Mouse (Mus musculus): Measurements from ENCODE around the gene Sorbs2. TPM values are rescaled to one million over a fixed set of nuclear protein-coding genes. Genes with fewer than 3 reads are reported as not detected.

The Sorbs2 gene
- polyA plus RNA-seq, 1 experiment from 2014 or later, result 31.8 TPM

GRCm38 (mm10) chr8:45734071-45734470 is 226.5 kb downstream of the Sorbs2 start:
- Histone ChIP-seq H3K4me3 (no peak overlapping the region), H3K4me1 (peaks cover 5% of the 10 kb centered on the region; the same call in 1 of the 2 replicates), H3K27me3 (no peaks in the 10 kb centered on the region), H3K9ac (no peak overlapping the region), H3K4me2 (replicated peaks) (no peak overlapping the region), H3K9me3 (no peaks in the 10 kb centered on the region), H3K36me3 (no peaks in the 10 kb centered on the region), H3K27ac (no peak overlapping the region)
- 74% methylated on average over 8 of the region's 8 CpGs for WGBS
- ATAC-seq (ENCODE audit: insufficient number of reproducible peaks, insufficient read depth, low FRiP score, low TSS enrichment), result no peak

DNA sequence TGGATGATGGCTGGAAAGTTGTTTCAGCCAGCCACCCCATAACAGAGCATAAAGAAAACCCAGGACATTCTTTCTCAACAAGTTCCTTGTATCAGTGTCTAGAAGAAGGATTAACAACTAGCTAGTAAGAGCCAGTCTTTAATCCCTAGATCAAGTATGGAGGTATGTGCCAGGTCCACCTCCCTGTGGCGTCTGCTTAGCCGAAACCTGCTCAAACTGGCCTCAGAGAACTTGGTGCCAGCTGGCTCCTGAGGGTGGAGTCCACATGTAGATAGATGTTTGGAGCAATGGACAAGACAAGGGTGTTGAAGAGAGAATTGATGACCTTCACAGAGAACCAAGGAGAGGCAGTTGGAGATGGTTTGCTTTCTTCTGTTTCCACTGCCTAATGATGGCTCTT is 229.7 kb downstream of the Sorbs2 start:
- Histone ChIP-seq H3K9ac (no peak overlapping the region), H3K9me3 (no peaks in the 10 kb centered on the region), H3K36me3 (no peaks in the 10 kb centered on the region), H3K4me1 (no peaks in the 10 kb centered on the region), H3K27me3 (no peaks in the 10 kb centered on the region), H3K4me2 (replicated peaks) (no peak overlapping the region), H3K27ac (no peak overlapping the region), H3K4me3 (no peak overlapping the region)
- 85% methylated on average over 2 of the region's 2 CpGs for WGBS
- ATAC-seq (ENCODE audit: insufficient number of reproducible peaks, insufficient read depth, low FRiP score, low TSS enrichment), result no peak

DNA sequence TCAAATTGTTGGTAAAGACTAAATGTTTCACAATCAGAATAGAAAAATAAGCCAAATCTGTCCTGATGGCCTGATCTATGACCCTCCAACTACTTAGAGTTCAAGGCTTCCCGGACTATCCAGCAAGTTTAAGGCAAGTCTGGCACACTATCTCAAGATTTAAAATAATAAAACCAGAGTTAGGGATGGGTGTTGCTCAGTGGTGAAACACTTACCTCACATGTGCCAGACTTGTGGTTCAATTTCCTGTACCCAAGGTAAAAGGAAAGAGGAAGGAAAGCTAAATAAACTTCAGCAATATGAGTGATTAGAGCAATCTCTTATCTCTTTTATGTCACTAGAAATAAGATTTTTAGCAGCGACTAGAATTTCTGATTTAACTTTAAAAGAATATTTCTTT is 235.7 kb downstream of the Sorbs2 start:
- Histone ChIP-seq H3K27ac (no peak overlapping the region), H3K4me3 (no peak overlapping the region), H3K4me2 (replicated peaks) (no peak overlapping the region), H3K27me3 (no peaks in the 10 kb centered on the region), H3K36me3 (no peaks in the 10 kb centered on the region), H3K4me1 (no peaks in the 10 kb centered on the region), H3K9me3 (no peaks in the 10 kb centered on the region), H3K9ac (no peak overlapping the region)
- no peak for ATAC-seq (ENCODE audit: insufficient number of reproducible peaks, insufficient read depth, low FRiP score, low TSS enrichment)
- 84% methylated on average over 2 of the region's 2 CpGs for WGBS

- ATAC-seq (ENCODE audit: insufficient number of reproducible peaks, insufficient read depth, low FRiP score, low TSS enrichment), result no peak
- Histone ChIP-seq H3K36me3 (no peaks in the 10 kb centered on the region), H3K4me3 (no peak overlapping the region), H3K9ac (no peak overlapping the region), H3K4me1 (no peaks in the 10 kb centered on the region), H3K27ac (no peak overlapping the region), H3K4me2 (replicated peaks) (no peak overlapping the region), H3K9me3 (no peaks in the 10 kb centered on the region), H3K27me3 (no peaks in the 10 kb centered on the region)
Observed at GRCm38 (mm10) chr8:45743739-45744138, 236.2 kb downstream of the Sorbs2 start.

DNA sequence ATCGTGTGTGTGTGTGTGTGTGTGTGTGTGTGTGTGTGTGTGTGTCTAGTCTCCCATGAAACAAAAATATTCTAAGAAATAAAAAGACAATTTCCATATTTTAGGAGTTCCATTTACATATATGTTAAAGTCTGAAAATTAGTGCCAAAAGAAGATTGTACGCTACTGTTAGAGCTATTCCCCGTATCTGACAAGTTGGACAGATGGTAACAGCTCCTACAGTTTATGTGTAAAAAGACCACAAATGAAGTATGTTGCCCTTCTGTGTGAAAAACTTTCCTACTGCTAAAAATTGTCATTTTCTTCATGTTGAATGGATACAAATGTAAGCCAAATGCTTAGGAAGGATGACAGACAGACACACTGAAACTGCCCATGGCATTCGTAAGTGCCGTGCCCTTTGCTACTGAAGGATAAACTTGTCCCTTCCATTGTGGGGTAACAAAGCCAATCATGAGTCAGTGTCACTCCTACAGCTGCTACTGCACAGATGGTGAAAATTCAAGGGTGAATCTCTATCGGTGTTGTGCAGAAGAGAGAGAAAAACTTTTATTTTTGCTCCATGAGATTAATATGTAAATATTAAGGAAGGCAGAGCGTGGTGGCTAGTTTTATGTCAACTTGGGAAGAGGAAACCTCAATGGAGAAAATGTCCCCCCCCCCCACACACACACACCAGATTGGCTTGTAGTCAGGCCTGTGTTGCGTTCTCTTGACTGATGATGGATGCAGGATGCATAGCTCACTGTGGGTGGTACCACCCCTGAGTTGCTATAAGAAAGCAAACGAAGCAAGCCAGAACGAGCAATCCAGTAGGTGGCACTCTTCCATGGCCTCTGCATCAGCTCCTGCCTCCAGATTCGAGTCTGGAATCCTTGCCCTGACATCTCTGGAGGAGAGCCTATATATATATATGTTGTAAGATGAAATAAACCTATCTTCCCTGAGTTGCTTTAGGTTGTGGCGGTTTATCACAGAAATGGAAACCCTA is 244.2 kb downstream of the Sorbs2 start:
- WGBS, result 65% methylated on average over 12 of the region's 12 CpGs
- H3K27ac ChIP-seq, result no peak overlapping the region
- H3K4me1 ChIP-seq, result no peaks in the 10 kb centered on the region
- H3K4me2 ChIP-seq (replicated peaks), result no peak overlapping the region
- H3K27me3 ChIP-seq, result no peaks in the 10 kb centered on the region
- H3K4me3 ChIP-seq, result no peak overlapping the region
- no peak overlapping the region for H3K9ac ChIP-seq
- ATAC-seq (ENCODE audit: insufficient number of reproducible peaks, insufficient read depth, low FRiP score, low TSS enrichment), result no peak
- no peaks in the 10 kb centered on the region for H3K9me3 ChIP-seq
- H3K36me3 ChIP-seq, result no peaks in the 10 kb centered on the region

DNA sequence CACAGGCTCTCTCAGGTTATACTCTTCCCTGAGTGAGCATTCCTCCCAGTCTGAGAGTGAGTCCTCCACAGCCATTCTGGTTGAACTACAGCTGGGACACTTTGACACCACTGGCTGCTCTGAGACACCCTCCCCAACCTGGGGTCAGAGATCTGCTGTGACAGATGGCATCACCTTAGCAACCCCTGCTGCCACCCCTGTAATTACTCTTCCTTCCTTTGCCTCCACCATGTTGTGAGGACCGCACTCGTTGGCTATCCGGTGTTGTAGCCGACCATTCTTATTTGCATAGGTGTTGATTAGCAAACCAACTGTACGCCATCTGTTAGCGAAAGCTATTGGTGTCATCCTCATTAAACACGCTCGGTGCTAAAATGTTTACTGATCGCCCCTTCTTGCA is 247.9 kb downstream of the Sorbs2 start:
- Histone ChIP-seq H3K36me3 (no peaks in the 10 kb centered on the region), H3K4me2 (replicated peaks) (no peak overlapping the region), H3K27ac (no peak overlapping the region), H3K4me1 (no peaks in the 10 kb centered on the region), H3K4me3 (no peak overlapping the region), H3K27me3 (no peaks in the 10 kb centered on the region), H3K9ac (no peak overlapping the region), H3K9me3 (no peaks in the 10 kb centered on the region)
- ATAC-seq (ENCODE audit: insufficient number of reproducible peaks, insufficient read depth, low FRiP score, low TSS enrichment), result no peak
- WGBS, result 87% methylated on average over 9 of the region's 9 CpGs

DNA sequence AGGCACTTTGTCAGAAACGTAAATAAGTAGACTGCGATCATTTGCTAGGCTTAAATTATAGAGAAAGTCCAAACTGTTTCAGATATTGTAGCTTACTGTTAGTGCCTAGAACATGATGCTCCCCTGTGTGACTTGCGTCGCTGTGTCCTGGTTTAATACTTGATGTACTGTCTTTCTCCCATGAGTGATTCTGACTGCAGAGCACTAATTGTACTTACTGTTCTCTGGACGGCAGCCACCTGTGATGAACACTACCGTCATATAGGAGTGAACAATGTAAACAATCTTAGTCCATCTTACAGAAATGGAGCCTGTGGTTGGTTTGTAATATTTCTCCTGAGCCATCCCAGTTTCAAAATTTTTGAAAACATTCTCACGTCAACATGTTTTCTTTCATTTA is 248.4 kb downstream of the Sorbs2 start:
- no peak for ATAC-seq (ENCODE audit: insufficient number of reproducible peaks, insufficient read depth, low FRiP score, low TSS enrichment)
- no peaks in the 10 kb centered on the region for H3K27me3 ChIP-seq
- no peak overlapping the region for H3K27ac ChIP-seq
- no peaks in the 10 kb centered on the region for H3K36me3 ChIP-seq
- H3K9ac ChIP-seq, result no peak overlapping the region
- 87% methylated on average over 7 of the region's 7 CpGs for WGBS
- no peak overlapping the region for H3K4me2 ChIP-seq (replicated peaks)
- H3K9me3 ChIP-seq, result no peaks in the 10 kb centered on the region
- no peaks in the 10 kb centered on the region for H3K4me1 ChIP-seq
- no peak overlapping the region for H3K4me3 ChIP-seq

- Histone ChIP-seq H3K9ac (no peak overlapping the region), H3K27ac (no peak overlapping the region), H3K4me1 (no peaks in the 10 kb centered on the region), H3K9me3 (no peaks in the 10 kb centered on the region), H3K36me3 (no peaks in the 10 kb centered on the region), H3K27me3 (no peaks in the 10 kb centered on the region), H3K4me2 (replicated peaks) (no peak overlapping the region), H3K4me3 (no peak overlapping the region)
- WGBS, result 85% methylated on average over 9 of the region's 9 CpGs
- no peak for ATAC-seq (ENCODE audit: insufficient number of reproducible peaks, insufficient read depth, low FRiP score, low TSS enrichment)
Observed at GRCm38 (mm10) chr8:45760622-45761021, 253.0 kb downstream of the Sorbs2 start.

GRCm38 (mm10) chr8:45761053-45761452 is 253.5 kb downstream of the Sorbs2 start:
- no peak overlapping the region for H3K27ac ChIP-seq
- H3K36me3 ChIP-seq, result no peaks in the 10 kb centered on the region
- 85% methylated on average over 1 of the region's 1 CpGs for WGBS
- H3K9me3 ChIP-seq, result no peaks in the 10 kb centered on the region
- H3K4me2 ChIP-seq (replicated peaks), result no peak overlapping the region
- no peak for ATAC-seq (ENCODE audit: insufficient number of reproducible peaks, insufficient read depth, low FRiP score, low TSS enrichment)
- H3K4me3 ChIP-seq, result no peak overlapping the region
- no peaks in the 10 kb centered on the region for H3K27me3 ChIP-seq
- H3K4me1 ChIP-seq, result no peaks in the 10 kb centered on the region
- H3K9ac ChIP-seq, result no peak overlapping the region

GRCm38 (mm10) chr8:45762982-45763689 is 255.5 kb downstream of the Sorbs2 start:
- no peaks in the 10 kb centered on the region for H3K4me1 ChIP-seq
- WGBS, result 75% methylated on average over 15 of the region's 15 CpGs
- H3K4me3 ChIP-seq, result no peak overlapping the region
- no peaks in the 10 kb centered on the region for H3K36me3 ChIP-seq
- ATAC-seq (ENCODE audit: insufficient number of reproducible peaks, insufficient read depth, low FRiP score, low TSS enrichment), result no peak
- no peaks in the 10 kb centered on the region for H3K9me3 ChIP-seq
- no peak overlapping the region for H3K27ac ChIP-seq
- 0 out of 2 replicates have a peak, but pooled peaks cover 3% of the 10 kb centered on the region for H3K27me3 ChIP-seq
- H3K4me2 ChIP-seq (replicated peaks), result no peak overlapping the region
- no peak overlapping the region for H3K9ac ChIP-seq

DNA sequence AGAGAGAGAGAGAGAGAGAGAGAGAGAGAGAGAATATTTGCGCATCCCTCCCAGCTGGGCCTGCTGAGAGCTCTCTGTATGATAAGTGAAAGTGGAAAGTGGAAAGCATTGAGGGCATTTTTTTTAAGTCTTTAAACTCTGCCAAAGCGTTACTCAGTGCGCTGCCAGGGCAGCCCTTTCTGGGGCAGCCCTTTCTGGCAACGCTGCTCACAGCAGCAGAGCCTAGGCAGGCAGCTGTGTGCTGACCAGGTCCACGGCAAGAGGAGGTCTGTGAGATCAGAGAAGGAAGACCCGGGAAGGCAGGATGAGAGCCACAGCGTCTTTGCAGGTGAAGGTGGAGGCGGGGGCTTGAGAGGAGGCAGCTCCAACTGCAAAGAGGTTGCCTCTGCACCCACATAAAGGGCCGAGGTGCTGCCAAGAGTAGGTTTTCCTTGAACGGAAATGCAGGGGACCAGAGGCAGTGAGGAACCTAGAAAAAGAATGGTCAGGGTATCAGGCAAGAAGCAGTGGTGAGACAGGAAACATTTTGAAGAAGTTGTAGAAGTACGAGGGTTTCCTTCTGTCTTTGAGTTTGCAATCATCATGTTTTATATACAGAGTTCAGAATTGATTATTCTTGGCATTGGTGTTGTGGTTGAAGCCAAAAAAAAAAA is 256.2 kb downstream of the Sorbs2 start:
- WGBS, result 52% methylated on average over 11 of the region's 11 CpGs
- no peaks in the 10 kb centered on the region for H3K36me3 ChIP-seq
- ATAC-seq (ENCODE audit: insufficient number of reproducible peaks, insufficient read depth, low FRiP score, low TSS enrichment), result no peak
- H3K4me3 ChIP-seq, result no peak overlapping the region
- no peak overlapping the region for H3K4me2 ChIP-seq (replicated peaks)
- H3K27ac ChIP-seq, result no peak overlapping the region
- 0 out of 2 replicates have a peak, but pooled peaks cover 3% of the 10 kb centered on the region for H3K27me3 ChIP-seq
- no peaks in the 10 kb centered on the region for H3K9me3 ChIP-seq
- no peaks in the 10 kb centered on the region for H3K4me1 ChIP-seq
- H3K9ac ChIP-seq, result no peak overlapping the region

Data from embryonic facial prominence, embryonic 12.5 days (tissue).